Mouse (Mus musculus) left cerebral cortex, postnatal 25 days (tissue): ENCODE measurements around the gene Soat1. TPM values are rescaled to one million over a fixed set of nuclear protein-coding genes. Genes with fewer than 3 reads are reported as not detected.
"Not testable (repeated sequence)": the region's sequence is repeated elsewhere in the genome, so short reads cannot be mapped to it uniquely, and the experiment has no call there.

Experiments
- DNase-seq, 2 experiments: peaks; one replicate each; pipeline ENCODE4 v3.0.0; 2022; ENCODE audit warnings: low spot score in 2 of 2, mixed read lengths in 1 of 2
- intact Hi-C: fragments of 180-260 bp; cut with DNase I; formaldehyde crosslinking; loops from one replicate; pipeline ENCODE4 v1.15.1; 2025
- total RNA-seq, 2 experiments: library from RNA; stranded (reverse); gene quantifications; 2 replicates each; pipeline ENCODE4 v1.2.3; 2021

The Soat1 gene
- 10 to 100 TPM; 42.1 to 49.8 TPM for total RNA-seq

GRCm38 (mm10) chr1:156473961-156474503 is at the start of gene Soat1:
Gene Soat1, minus strand, starts transcription at chr1:156474331.
- intact Hi-C loops, result loop anchor here (2.0 kb wide), 1 partner anchor 53 kb away; the partner anchor contains the start of gene Axdnd1
- peak; percentile 85 to 91 for DNase-seq

DNA sequence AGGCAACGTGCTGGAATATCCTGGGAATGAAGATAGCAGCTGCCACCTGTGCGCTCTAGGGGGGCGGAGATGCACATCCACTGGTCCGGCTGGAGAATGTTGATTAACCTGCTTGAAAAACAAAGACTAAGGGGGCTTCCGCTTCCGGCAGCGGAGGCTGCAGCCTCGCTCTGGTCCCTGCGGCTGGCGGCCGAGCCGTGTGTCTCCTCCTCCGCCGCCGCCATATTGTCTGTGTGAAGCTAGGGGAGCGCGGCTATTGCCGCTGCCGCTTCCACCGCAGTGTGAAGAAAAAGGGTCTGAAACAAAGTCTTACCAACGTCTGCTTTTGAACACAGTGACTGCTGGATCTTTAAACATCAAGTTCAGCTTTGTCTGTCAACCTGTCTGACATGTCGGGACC is 49.7 kb upstream of the Soat1 start, which contains the start of gene Gm10031:
Gm10031 (plus strand) TSS at position 171 of the 400 bp plus-strand sequence.
- not testable (repeated sequence) for DNase-seq

DNA sequence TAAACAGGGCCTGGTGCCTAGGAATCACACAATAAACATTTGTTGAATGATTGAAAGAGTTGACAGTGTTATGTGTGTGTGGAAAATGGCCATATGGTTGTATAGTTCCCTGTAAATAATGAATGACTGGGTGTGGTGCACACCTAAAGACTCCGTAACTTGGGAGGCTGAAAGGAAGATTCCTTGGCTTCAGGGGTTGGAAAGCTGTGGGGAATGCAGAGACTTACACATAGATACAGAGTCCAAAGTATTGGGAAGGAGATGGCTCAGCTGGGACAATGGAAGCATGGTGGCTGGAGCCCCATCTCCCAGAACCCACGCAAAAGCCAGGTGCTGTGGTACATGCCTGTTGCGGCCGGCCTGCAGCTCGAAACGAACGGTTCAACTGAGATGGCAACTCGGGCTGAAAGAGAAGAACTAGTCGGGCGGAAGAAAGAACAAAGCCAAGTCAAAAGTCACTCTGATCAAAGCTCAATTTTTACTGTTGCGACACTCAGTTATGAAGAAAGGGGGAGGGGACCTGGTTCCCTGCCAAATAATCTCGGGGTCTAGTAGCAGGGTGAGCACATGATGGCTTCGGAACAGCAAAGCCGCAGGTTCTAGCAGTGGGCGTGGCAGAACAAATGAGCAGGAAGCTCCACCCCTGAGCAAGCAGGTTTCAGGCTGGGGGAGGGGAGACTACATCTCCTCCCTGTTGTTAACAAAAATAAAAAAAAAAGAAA is 47.8 kb upstream of the Soat1 start:
- intact Hi-C loops, result no loop called here
- DNase-seq, result no peak

More for the DNA sequence above, 49.7 kb upstream of the Soat1 start, which contains the start of gene Gm10031:
- intact Hi-C loops, result not testable (repeated sequence)

DNA sequence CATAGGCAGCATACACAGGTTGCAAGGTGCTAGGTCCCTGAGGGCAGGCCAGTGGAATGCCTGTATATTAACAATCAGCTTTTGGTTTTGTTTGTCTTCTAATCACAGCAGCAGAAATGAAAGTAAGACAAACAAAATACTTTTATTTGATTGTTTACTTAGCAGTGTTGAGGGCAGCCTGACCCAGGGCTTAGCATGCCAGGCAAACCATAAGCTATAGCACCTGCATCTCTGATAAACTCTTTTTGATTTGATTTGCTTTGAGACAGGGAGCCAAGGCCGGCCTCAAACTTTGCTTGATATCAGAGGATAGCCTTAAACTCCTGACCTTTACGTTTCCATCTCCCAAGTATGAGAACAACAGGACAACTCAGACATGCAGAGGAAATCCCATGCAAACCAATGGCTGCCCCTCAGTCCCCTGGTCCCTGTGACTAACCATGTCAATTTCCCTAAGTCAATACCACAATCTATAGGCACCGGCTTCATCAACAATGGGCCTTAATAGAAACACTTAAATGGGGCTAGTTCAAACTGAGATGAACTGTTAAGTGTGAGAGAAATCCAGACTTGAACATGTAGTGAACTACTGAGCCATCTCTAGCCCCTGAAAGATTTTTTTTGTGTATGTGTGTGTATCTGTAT is 46.1 kb upstream of the Soat1 start:
- DNase-seq, result no peak
- intact Hi-C loops, result no loop called here

- DNase-seq, result no peak
- intact Hi-C loops, result no loop called here
These were observed 33.6 kb upstream of the Soat1 start for GRCm38 (mm10) chr1:156507753-156508152.

DNA sequence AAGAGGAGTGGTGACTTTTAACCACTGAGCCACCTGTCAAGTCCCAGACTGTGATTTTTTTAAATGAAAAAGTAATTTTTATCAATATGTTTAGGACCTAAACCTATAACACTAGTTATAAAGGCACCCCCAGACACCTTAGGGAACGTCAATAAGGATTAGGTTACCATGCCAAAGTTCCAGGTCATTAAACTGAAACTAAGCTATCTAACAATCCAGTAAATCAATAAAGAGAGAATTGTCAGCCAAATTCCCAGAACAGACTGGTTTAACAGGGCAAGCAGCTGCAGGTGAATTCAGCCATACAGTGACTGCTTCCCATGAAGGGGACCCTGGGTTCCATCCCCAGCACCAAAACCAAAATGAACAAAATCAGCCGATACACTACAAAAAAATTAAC is 31.8 kb upstream of the Soat1 start:
- no peak for DNase-seq
- intact Hi-C loops, result no loop called here

- intact Hi-C loops, result no loop called here
- DNase-seq, result no peak
These were observed 30.9 kb upstream of the Soat1 start for GRCm38 (mm10) chr1:156504945-156505523.

GRCm38 (mm10) chr1:156496910-156497309 is 22.8 kb upstream of the Soat1 start:
- intact Hi-C loops, result no loop called here
- DNase-seq, result no peak

GRCm38 (mm10) chr1:156495025-156495424 is 20.9 kb upstream of the Soat1 start:
- intact Hi-C loops, result no loop called here
- DNase-seq, result no peak

DNA sequence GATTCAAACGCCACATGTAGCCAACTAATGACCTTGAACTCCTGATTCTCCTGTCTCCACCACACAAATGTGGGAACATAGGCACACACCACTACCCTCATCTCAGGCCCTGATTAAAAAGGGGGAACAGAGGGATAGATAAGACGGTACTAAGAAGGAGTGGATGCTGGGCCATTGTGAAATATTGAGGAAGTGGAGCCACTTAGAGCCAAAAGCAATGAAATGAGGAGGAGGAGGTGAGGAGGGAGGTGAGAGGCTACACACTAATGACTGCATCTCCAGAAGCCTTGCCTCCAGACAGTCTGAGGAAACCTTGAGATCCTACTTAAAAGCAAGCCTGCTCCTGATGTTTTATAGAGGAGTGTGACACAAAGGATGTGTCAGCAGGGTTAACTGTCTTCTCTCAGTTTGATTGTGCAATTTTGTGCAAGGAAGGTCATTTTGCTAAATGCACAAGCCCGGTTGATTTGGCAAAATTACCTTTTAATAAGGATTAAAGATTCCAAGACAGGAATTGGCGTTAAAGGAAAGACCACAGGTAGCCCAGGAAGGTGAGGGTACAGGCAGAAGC is 17.2 kb upstream of the Soat1 start:
- intact Hi-C loops, result no loop called here

DNA sequence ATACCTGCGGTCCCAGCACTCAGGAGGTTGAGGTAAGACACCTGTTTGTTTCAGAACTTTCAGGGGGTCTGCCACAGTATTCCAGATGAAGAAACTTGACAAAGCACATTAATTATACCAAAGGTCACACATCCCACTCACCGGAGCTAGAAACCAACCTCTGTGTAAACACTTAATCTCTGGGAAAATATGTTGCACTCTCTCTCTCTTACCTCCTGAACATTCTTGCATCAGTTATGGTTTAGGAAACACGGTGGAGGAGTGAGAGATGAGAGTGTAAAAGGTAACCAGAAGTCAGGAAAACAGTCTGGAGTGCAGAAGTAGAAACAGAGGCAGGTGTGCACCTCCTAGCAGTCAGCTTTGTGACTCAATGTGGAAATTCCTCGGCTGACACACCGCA is 13.9 kb upstream of the Soat1 start:
- no peak for DNase-seq
- intact Hi-C loops, result no loop called here

More for the DNA sequence above, 17.2 kb upstream of the Soat1 start:
- DNase-seq, result no peak

DNA sequence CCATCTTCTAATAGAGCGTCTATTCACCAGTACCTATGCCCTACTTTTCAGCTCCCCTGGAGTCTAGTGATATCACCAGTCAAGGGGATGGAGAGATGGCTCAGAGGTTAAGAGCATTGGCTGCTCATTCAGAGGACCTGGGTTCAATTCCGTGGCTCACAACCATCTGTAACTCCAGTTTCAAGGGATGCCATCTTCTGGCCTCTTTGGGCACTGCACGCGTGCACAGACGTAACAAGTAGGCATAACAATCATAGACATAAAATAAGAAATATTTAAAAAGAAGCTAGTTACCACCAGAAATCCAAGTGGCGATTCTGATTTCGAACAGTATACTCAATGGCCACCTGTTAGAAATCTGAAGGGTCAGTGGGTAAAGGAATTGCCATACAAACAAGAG is 13.4 kb upstream of the Soat1 start:
- no peak for DNase-seq
- intact Hi-C loops, result no loop called here

DNA sequence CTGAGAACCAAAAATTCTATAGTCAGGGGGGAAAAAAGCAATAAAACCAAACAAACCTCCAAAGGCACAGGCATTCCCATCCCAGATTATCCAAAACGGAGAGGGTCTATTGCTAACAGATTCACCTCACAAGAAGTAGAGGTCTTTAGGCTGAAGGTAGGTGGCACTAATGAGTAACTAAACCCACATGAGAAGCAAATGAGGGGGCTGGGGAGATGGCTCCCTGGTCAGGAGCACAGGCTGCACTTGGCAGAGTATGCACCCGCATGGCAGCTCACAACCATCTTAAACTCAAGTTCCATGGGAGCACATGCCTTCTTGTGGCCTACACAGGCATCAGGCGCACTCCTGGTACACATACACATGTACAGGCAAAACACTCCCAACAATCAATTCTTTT is 7.7 kb upstream of the Soat1 start:
- DNase-seq, result no peak
- intact Hi-C loops, result no loop called here

DNA sequence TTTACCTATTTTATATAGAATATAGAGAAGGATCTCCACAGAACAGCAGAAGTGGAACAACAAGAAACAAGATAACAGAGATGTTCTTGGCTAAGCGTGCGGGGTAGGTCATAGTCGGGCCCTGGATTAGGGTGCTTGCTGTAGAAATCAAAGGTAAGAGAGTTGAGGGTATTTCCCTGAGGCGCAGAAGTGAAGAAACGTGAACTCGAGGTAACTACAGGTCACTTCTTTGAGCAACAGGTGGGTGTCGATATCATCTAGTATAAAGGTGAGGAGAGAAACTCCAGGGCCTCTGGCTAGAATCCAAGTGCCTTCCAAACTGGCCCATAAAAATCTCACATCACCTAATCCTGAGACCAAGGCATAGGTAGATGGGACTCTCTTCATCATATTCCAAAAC is 2.4 kb upstream of the Soat1 start:
- intact Hi-C loops, result no loop called here
- no peak for DNase-seq

- intact Hi-C loops, result no loop called here
- no peak for DNase-seq
These were observed 1.9 kb upstream of the Soat1 start for GRCm38 (mm10) chr1:156476016-156476415.

- intact Hi-C loops, result loop anchor here (2.0 kb wide), 1 partner anchor 54 kb away; the partner anchor contains the start of gene Axdnd1
- no peak for DNase-seq
These were observed 723 bp upstream of the Soat1 start for GRCm38 (mm10) chr1:156474854-156475253.

DNA sequence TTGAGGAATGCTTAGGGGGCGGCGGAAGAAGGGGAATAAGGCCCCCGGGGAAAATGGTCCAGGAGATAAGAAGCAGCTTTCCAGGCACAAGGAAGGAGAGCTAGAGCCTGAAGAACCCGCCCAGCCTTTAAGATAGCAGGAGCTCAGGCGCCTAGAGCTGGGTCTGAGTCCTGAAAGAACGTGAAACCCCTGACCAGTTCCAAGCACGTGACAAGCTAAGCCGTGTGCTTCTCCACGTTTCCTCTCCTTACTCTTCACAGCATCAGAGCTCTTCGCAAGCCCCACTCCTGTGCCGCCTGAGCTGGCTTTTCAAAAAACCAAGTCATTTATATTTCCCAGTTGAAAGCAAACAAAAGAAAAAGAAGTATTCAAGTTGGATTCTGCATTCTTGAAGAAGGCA is 1.1 kb downstream of the Soat1 start:
- DNase-seq, result no peak
- intact Hi-C loops, result no loop called here

GRCm38 (mm10) chr1:156471955-156472354 is 2.2 kb downstream of the Soat1 start:
- no peak for DNase-seq
- intact Hi-C loops, result no loop called here

- intact Hi-C loops, result no loop called here
- DNase-seq, result no peak
These were observed 3.1 kb downstream of the Soat1 start for GRCm38 (mm10) chr1:156471071-156471470.

DNA sequence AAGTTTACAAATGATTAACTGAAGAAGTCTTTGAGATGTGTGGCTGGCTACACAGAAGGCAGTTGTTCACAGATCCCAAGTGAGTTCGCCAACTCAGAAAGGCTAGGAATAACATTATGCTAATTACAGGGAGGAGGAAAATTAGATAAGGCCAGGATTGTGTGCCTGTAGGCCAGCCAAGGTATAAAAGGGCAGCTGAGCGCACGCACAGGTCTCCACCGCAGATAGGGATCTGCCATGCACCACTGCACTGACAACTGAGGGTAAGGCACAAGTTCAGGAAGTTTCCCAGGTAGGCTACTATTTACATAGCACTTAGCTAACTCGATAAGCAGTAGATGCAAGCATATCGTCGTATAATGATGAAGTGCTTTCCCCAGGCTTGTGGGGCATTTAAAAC is 3.6 kb downstream of the Soat1 start:
- intact Hi-C loops, result no loop called here
- no peak for DNase-seq
